ENCODE assay signal across 1 mouse cellular context in the genomic region with DNA sequence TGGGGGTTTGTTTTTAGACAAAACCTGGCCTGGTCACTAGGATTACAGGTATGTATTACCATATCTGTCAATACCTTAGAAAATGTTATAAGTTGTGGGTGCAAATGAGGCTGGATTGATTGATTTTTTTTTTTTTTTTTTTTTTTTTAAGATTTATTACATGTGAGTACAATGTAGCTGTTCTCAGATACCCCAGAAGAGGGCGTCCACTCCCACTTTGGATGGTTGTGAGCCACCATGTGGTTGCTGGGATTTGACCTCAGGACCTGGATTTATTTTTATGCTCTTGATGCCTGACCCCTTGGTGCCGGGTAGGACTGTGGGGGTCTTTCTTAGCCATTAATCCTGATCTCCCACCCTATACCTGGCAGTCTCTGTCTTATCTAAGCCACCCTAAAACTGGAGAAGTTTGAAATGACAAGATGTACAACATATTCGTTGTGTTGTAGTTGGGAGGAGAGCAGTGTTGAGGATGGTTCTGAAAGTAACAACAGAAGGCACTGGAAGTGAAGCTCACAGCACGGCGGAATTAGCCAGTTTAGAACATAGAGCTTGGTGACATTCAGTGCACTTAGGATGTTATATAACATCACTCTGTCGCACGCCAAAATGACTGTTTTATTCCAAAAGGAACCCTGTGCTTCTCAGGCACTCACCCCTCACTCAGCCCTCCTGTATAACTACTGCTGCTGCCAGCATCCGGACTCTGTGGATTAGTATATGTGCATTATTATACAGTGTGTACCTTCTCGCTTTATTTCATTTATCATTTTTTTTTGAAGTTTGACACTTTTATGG.
TF ChIP-seq lines count a peak whose summit lies in the region.

No protein-coding gene starts in this region.

TF ChIP-seq in MEL, 35 proteins besides CTCF, POLR2A, EP300 and RAD21:
- TF ChIP-seq ZMIZ1 (IDR thresholded peaks at IDR 0.05; ENCODE audit: low read depth, low read length): no peak
- peak; percentile 83 for TF ChIP-seq ZNF384 (IDR thresholded peaks at IDR 0.05; ENCODE audit: low read depth, low read length)
